Mouse (Mus musculus) bone marrow macrophage, adult 2 months (primary cell): ENCODE results near the gene Rpia.

Source experiments
- CTCF ChIP-seq: IDR thresholded peaks from 2 replicates; pipeline ENCODE4 v1.5.1; 2012; ENCODE audit warnings: low read depth, mild to moderate bottlenecking, low read length, moderate library complexity
- POLR2A ChIP-seq: IDR thresholded peaks from 2 replicates; pipeline ENCODE4 v1.6.1; 2012; ENCODE audit warnings: mild to moderate bottlenecking, low read depth, low read length, borderline replicate concordance

DNA sequence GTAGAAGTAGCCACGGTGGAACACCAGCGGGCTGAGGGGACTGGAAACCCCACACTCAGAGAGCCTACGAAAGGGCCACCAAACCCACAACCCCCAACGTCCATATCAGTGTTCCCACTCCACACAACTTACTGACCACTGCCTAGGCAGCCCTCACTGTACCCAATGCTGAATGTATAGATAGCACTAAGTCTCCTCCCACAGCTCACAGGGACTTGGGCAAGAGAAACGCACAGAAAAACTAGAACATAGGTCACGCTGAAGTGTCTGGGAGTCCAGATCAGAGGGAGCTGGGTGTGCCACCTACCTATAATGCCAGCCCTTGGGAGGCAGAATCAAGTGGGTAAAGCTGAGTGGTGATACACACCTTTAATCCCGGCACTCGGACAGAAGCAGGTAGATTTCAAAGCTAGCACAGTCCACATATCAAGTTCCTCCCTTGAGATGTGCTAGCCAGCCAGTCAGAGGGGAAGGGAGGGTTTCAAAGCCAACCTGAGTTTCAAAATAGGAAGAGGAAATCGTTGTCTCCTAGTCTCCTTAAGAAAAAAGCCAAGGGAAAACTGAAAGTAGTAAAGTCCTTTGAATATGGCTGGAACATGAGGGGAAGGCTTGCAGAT lies 1.9 kb downstream of the Rpia start:
- TF ChIP-seq CTCF, result no peak
- no peak for TF ChIP-seq POLR2A
